Mouse (Mus musculus): ENCODE data around the gene Hspa5.

DNA sequence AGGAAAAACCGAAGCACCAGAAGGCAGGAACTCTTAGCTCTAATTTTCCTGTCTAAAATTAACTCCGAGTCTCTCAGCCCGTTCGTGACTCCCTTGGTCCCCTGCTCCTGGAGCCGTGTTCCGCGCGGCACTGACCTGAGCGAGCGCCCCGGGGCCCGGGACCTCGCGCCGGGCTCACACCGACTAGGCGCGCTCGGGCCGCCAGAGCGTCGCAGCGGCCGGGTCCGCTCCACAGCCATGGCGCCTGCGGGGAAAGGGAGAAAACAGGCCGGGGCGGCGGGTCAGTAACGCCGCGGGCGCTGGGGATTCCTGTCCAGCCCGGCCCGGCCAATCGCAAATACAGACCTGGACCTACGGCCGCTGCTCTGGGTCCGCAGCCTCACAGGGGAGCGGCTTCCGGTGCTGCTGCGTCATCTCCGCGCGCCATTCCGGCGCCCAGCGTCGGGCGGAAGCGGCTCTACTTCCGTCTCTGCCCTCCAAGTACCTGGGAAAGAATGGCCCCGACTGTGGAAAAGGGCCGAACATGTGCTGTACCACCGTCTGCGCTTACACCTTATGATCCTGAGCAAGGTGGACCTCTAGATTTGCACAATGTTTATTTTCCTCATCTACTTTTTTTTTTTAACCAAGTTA, 54.2 kb downstream of the Hspa5 start, which contains the start of gene Fbxw2:
- TF ChIP-seq CTCF (conservative IDR thresholded peaks at IDR 0.05; ENCODE audit: low read length) (no peak), NANOG (IDR thresholded peaks at IDR 0.05; ENCODE audit: borderline replicate concordance, low read length) (no peak)

Measured in E14TG2a.4 (cell line).